Mouse (Mus musculus) right cerebral cortex, postnatal 14 days (tissue): Measurements from ENCODE around the gene Cd22.
"Not testable (repeated sequence)": the region's sequence is repeated elsewhere in the genome, so short reads cannot be mapped to it uniquely, and the experiment has no call there.

ENCODE experiments used
- DNase-seq: peaks from one replicate; pipeline ENCODE4 v3.0.0; 2022

Gene Cd22

DNA sequence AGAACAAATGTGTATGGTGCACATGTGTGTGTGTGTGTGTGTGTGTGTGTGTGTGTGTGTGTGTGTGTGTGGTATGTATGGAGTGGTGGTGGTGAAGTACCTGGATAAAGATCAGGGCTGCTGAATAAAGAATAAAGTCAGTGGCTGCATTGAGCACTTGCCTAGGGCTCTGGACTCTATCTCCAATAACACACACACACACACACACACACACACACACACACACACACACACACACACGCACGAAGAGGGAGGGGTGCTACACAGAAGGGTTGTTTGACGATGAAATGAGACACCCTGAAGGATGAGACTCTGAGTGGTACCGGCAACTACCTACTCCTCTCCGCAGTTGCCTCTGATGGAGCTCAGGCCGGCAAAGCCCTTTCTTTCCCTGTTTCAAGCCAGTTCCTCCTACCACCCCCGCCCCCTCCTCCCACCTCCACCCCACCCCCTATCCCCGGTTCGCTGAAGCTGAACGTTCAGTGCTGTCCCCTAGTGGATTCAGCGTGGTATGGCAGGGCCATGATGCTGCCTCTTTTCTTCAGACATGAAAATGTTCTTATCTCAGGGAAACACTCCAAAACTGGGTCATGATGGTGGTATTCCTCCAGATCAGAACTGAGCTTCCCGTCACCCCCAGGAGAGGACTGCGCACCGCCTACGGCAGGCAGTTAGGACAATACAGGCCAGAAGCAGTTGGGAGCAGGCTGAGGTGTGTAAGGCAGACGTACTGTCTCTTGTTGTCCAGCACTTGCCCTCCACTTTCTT lies 20.3 kb downstream of the Cd22 start:
- DNase-seq, result peak; percentile 66

DNA sequence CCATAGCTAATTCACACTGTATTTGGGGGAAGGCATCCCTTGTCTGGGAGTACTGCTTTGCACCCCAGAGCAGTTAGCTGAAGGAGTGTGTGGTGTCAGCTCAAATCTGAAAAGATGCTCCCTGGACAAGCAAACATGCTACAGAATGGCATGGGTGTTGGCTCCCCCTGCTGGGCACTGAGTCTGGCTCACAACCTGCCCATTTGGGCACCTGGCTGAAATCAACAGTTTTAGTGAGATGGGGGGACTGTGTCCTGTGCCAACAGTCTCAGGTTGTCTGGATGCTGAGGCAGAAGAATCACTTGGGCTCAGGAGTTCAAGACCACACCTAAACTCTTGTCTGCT lies 20.9 kb downstream of the Cd22 start:
- DNase-seq, result peak; percentile 90

DNA sequence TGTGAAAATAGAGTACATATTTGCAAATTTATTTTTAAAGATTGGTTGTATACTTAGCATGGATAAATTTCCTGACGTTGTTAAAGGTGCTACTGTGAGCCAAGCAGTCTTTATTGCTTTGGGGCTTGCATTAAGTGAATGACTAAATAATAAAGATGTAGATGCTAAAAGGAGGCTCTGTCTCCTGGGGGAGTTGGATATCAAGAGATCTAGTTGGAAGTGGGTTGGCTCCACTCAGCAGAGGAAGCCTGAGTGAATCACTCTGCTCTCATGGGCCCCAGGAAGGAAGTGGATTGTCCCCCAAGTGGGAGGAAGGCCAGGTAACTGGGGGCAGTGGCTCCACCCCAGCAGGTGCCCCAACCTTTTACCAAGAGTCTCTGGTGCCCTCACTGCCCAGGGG lies 22.4 kb downstream of the Cd22 start:
- DNase-seq, result no peak

DNA sequence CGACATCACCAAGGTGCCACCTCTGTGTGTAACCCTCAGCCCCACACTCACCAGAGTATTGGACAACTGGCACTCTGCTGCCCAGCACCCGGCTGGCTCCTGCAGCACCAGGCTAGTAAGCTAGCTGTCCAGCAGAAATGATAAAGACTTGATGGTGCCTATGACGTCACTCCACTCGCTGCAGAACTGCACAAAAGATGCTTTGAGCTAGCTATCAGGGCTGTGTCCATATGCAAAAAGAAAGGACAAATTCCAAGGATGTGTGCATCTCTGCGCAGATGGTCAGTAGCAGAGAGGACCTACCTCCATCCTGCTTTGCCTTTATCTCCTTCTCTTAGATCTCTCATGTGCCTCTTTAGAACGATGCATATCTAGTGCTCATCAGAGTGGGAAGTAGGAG lies 24.1 kb downstream of the Cd22 start, which contains the start of gene Ffar3:
Gene Ffar3, minus strand, starts transcription at position 101 of the 400 bp plus-strand sequence.
- DNase-seq, result no peak

DNA sequence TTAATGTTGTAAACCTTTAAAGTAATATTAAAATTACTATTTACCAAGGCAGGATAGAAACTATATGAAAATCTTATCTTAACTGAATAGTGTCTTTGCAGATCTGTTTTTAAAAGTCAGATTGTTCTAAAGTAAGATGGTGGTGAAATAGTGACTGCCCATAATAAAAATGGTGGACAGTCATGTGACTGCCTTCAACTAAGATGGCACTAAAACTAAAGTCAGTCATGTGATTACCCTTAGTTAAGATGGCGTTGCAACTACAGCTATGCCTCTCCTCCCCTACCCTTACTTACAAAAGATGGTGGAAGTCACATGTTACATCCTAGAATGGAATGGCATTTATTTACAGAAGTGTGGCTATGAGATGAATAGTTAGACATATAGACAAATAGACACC lies 28.7 kb downstream of the Cd22 start:
- no peak for DNase-seq

DNA sequence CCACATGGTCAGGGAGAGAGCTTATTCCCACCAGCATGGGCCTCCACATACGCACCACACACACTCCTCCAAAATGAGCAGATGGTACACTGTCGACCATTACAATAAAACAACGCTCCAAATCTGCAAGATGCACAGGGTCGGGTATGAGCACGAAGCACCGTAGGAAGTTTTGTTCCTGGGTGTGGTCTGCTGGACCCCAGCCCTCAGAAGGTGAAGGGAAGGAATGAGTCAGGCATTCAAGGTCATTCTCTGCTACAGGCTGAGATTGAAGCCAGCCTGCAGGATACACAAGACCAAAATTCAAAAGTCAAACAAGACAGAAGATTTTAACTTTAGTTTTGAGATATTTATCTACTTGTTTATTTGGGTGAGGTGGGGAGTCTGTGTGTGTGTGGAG lies 32.2 kb downstream of the Cd22 start:
- DNase-seq, result no peak

DNA sequence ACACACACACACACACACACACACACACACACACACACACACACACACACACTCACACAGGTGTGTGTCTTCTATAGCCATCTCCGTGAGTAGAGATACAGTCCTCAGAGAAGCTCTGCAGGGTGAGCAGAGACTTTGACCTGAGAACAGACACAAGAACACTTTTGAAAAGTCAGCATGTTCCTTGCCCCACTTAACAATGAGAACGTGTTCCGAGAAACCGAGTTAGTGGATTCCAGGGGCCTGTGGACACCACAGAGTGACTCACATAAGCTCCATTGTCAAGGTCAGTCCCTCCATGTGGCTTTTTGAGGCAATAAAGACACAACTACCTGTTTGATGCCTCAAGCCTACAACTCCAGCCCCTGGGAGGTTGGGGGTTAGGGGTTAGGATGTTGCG lies 32.8 kb downstream of the Cd22 start:
- DNase-seq, result no peak

DNA sequence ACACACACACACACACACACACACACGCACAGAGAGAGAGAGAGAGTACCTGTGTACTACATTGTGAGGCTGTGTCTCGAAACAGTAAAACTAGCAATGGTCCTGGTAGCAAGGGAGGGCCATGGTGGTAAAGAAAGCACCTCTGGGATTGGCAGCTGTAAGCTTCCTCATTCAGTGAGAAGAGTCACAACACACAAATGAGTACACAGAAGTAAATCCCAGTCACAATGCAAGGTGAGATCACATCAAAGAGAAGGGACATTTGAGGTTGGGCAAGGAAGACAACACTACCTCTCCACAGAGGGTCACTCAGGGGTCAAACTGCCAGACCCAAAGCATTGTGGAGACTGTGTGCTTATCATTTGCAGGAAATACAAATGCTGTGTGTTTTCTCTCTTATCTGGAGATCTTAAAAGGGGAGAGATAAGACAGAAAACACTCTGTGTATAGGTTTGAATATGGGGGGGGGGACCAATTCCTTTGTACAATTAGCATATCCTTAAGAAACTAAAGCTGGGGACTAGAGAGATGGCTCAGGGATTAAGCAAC lies 33.6 kb downstream of the Cd22 start:
- no peak for DNase-seq

DNA sequence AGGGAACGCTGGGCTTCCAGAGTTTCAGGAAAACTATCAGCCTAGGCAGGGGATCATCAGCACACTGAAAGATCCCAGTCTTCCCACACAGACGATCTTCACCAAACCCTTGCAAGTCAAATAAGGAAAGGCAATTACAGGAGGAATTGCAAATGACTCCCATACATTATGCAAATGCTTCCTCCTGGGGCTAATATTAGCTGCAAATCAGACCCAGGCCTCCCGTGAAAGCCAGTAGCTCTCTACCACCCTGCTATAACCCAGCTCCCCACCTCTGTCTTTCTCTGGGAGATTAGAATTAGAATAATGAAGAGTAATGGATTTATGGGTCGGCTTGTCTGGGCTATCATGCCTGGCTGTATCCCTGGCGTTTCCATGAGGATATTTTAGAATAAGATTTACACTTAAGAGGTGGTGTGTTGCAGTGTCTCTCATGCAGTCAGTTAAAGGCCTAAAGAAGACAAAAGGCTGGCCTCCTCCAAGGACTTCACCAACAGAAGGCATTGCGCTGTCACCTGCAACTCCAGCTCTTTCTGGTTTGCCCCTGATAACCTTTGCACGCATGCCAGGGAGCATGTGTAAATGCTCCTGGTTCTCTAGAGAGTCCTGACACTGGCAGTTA lies 35.4 kb downstream of the Cd22 start:
- DNase-seq, result no peak

DNA sequence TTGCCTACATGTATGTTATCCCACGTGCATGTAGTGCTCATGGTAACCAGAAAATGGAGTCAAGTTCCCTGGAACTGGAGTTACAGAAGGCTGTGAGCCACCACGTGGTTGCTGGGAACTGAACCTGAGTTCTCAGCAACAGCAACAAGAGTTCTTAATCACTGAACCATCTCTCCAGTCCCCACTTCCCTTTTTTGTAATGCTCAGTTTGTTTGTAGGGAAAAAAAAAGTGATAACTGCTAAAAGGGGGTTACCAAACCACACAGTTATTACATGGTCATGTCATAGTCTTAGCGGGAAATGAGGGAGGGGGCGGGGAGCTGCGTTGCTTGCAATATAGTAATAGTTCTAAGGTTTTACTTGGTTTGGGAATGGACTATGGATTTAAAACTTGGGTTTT lies 38.0 kb downstream of the Cd22 start:
- no peak for DNase-seq

DNA sequence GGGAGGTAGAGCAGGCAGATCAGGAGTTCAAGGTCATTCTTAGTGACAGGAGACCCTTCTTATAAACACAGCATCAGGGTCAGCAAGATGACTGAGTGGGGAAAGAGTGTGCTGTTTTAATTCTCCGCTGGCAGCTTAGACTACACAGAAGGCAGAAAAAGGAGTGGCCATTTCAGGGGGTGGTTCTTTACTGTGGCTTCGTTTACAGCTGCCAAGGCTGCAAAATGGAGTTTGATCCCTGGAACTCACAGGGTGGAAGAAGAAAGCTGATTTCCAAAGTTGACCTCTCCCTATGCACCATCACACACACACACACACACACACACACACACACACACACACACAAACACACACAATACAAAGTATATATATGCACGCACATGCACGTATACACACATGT lies 38.8 kb downstream of the Cd22 start:
- no peak for DNase-seq

DNA sequence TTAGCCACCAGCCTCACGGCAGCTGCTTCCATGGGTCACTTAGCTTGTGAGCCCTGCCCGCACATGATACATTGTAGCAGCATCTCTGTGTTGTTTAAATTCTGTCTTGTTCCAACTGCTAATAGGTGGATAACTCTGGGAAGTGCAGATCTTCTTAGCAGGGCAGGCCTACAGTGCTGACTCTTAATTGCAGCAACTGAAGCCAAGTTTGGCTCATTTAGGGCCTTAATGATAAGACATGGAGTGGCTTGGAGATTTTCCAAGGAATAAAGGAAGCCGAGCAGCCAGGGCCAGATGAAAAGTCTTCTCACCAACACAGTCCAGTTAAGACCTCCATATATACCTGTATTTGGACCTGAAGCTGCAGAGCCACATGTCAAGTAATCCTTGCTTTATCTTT lies 39.8 kb downstream of the Cd22 start:
- no peak for DNase-seq

DNA sequence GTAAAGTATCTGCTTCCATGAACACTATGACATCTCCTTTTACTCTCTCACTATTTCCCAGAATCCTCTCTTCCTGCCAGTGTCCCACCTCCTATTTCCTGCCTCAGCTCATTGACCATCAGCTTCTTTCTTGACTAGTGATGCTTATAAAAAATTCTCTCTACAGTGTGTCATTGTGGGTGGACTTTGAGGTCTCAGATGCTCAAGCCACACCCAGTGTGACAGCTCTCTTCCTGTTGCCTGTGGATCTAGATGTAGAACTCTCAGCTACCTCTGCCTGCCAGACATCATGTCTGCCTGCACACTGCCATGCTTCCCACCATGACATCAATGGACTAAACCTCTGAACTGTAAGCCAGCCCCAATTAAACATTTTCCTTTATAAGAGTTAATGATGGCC lies 42.9 kb downstream of the Cd22 start:
- no peak for DNase-seq

DNA sequence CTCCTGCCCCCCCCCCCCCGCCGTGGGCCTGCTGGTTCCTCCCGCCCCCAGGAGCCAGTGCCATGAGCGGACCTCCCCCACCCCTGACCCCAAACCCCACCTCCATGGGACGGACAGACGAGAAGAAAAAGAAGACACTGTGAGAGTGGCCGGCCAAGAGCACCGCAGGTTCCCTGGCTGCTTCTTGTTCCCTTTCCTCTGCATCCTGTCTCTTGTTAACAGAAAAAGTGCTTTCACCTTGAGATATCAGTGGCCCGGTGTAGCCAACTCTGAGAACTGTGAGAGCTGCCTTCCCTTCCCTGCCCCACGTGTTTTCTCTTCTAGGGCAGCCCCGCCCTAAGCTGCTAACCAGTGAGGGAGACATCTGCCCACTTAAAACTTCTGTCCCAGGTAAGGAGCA lies 47.5 kb downstream of the Cd22 start:
- DNase-seq, result not testable (repeated sequence)

DNA sequence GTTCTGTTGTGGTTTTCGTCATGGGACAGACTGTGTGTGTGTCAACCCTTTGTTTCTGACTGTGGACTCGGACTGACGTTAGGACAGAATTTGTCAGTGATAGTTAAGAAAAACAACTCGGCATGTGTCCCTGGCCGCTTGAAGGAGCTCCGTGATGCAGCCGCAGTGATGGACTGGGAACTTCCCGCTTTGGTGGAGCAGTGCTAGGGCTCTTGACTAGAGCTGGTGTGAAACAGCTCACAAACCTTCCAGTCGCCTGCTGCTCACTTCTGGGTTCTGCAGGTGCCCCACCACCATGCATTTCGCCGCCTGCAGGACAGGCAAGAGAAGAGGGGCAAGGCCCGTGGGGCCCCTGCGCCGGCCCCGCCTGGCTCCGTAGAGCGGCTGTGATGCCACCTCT lies 47.9 kb downstream of the Cd22 start:
- DNase-seq, result no peak

DNA sequence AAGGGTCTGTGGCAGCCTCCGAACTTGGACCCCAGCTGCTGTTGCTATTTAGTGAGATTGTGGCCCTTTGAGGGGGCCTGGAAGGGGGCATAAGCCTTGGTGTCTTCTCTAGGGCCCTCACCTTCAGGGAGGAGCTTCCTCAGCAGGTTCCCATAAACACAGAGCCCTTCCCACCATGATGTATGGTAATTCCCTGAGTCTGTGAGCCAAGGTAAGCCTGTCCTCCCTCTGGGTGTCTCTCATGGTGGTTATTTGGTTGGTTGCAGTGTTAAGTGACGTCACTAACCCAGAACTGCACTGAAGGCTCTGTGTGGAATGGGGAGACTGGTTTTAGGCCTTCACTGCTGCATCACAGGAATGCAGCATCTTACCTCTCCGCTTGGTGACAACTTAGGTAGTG lies 50.7 kb downstream of the Cd22 start:
- no peak for DNase-seq

DNA sequence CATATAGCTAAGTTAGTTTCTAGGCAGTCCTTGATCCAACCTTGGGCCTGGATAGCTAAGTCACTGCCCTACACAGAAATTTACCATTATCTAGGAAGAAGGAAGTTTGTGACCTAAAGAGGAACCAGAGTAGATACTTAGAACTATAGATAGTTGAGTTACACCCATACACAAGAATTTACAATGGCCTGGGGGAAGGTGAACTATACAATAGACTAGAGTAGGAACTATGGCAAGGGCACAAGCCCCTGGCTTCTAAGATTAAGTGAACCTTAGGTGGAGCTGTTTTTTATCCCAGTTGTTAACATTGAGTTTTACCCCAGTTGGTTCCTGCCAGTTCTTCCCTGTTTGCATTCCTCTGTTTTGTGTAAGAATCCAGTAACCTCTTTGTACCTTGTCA lies 51.3 kb downstream of the Cd22 start:
- DNase-seq, result not testable (repeated sequence)

DNA sequence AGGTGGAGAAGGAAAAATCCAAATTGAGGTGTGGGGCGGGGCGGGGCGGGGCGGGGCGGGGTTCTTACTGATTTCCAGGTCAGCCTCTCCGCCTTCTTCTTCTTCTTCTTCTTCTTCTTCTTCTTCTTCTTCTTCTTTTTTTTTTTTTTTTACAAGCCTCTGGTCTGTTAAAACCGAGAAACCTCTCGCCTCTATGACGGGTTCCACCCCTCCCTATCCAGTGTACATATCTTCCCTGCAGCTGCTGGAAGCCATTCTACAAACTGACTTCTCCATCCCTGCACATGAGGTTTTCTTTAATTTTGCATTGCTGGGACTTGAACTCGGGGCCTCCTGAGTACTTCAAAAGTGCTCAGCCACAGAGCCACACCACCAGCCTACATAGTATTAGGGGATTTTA lies 53.5 kb downstream of the Cd22 start:
- DNase-seq, result no peak

DNA sequence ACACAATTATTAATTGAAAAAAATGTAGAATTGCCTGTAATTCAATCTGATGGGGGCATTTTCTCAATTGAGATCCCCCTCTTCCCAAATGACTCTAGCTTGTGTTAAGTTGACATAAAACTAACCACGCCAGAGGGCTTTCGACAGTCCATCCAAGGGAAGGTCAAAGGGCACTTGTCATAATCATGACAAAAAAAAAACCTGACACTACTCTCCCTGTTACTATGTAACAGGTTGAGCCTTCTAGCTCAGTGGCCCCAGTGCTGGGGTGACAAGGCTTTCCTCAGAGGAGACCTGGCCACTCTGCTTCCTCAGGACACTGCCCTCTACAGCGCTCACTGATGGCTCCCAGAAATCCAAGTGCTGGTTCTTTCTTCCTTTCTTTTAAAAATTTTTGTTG lies 55.8 kb downstream of the Cd22 start:
- no peak for DNase-seq

DNA sequence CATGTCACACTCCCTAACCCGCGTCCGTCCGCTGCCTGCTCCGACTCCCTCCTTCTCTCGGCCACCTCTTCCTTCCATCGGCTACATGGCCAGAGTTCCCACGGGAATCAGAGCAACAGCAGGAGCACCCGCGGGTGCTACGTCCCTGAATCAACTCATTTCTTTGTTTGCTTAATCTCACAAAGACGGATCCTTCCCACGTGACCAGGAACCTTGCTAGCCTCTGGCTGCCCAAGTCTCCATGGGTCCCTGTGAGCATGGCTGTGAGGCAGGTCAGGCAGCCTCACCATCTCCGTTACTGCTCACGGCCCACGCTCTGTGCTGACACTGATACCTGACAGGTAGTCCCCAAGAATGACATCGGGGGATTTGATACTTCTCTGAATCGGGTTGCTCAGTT lies 56.5 kb downstream of the Cd22 start, which contains the start of gene Ffar2:
Gene Ffar2, minus strand, starts transcription at position 101 of the 400 bp plus-strand sequence.
- no peak for DNase-seq

DNA sequence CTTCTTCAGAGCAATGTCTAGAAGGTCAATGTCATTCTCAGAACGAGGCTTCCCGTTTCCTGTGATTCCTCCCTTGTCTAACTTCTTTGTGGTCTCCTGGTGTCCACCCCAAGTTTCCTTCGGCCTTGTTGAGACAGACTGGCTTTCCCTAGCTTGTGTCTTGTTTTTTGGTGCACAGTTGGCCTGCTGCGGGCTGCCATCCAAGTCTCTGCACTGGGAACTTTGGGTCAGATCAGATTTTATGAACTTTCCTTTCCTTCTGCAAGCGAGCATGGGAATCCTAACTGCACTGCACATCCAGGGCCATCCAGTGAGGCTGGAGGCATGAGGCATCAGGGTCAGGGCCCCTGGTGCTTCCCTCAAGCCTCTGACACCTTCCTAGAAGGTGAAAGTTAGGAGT lies 58.6 kb downstream of the Cd22 start:
- no peak for DNase-seq

DNA sequence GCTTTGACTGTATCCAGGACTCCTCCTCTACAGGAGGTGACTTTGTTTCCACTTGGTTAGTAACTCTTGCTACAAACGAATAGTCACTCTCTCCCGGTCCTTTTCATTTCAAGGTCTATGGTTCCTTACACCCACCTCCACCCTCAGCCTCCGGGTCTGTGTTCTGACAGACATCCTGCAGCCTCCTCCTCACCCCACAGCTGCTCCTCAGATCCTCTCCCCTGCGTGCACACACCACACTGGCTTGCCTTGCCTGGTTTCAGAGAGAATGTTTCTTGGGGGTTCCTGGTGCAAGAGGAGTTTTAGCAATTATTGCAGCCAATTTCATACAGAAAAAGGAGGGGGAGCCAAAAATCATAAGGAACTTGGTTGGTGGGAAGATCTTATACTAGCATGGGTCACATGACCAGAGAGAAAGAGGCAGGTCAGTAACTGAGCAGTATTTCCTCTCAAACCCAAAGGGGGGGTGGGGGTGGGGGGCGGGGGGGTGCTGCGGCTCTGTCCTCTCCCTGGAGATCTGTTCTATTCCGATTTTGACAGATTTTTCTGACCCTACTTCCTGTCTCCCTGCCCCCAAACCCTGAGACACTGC lies 59.2 kb downstream of the Cd22 start:
- no peak for DNase-seq

DNA sequence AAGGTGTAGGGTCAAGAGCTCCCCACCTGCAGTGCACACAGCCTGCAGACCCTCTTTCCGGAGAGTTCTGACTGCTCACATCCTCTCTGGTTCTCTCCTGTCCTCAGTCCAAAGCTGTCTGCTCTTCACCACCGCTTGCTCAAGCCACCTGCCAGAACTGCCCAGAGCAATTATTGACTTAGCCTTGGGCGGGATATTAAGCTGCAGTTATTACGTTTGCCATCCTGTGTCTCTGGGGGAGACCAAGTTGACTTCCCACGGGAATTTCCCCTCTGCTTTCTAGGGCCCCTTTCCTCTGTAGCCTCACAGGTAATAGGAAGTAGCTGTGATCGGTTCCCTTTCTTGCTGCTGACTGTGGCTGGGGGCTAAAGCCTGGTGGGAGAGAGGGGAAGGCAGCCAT lies 60.0 kb downstream of the Cd22 start:
- no peak for DNase-seq
